Mouse (Mus musculus) frontal cortex, postnatal 14 days (tissue): Measurements from ENCODE around the gene Hbq1b.

ENCODE experiments used
- DNase-seq, 2 experiments: peaks; one replicate each; pipeline ENCODE4 v3.0.0; 2022; ENCODE audit warnings: low spot score in 2 of 2

The Hbq1b gene

DNA sequence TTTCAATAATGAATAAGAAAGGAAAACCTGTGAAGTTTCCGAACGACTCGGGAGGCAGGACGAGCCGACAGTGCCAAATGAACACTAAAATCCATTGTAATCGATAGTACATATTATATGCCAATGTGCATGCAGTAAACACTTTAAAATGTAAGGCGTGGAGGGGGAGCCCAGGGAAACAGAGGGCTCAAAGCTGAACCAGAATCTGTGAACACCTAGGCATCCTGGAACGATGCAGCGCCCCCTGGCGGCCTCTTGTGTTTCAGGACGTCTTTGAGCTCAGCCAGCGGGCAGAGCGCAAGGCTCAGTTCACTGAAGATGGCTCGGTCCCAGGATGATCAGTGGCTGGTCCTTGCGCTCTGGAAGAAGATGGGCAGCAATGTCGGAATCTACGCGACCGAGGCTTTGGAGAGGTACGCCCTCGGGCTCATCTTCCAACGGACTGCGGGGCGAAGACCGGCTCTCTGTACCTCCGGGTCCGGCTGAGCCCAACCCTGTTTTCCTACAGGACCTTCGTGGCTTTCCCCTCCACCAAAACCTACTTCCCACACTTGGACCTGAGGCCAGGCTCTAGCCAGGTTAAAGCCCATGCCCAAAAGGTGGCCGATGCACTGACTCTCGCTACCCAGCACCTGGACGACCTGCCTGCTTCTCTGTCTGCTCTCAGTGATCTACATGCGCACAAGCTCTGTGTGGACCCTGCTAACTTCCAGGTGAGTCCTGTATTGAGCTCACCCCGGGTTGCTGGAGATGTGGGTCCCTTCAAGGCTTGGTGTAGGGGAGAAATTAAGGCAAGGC lies at the start of gene Hbq1b:
Hbq1b (plus strand) TSS at position 271 of the 798 bp plus-strand sequence.
- DNase-seq: peak; percentile 58 to 75

DNA sequence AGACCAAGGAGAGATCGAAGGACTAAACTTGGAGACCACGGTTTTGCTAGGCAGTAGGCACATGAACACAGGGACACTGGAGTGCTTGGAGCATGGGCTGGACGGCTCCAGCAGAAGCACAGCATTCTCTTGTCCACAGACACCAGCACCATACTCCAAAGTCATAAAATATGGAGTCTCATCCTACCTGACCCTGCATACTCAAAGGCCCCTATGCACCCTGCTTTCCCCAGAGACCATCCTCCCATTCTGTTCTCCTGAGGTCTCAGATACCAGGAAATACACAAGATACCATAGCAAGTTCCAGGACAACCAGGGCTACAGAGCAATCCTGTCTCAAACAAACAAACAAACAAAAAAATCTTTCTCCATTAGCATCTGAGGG lies 49.4 kb upstream of the Hbq1b start:
- DNase-seq: no peak

DNA sequence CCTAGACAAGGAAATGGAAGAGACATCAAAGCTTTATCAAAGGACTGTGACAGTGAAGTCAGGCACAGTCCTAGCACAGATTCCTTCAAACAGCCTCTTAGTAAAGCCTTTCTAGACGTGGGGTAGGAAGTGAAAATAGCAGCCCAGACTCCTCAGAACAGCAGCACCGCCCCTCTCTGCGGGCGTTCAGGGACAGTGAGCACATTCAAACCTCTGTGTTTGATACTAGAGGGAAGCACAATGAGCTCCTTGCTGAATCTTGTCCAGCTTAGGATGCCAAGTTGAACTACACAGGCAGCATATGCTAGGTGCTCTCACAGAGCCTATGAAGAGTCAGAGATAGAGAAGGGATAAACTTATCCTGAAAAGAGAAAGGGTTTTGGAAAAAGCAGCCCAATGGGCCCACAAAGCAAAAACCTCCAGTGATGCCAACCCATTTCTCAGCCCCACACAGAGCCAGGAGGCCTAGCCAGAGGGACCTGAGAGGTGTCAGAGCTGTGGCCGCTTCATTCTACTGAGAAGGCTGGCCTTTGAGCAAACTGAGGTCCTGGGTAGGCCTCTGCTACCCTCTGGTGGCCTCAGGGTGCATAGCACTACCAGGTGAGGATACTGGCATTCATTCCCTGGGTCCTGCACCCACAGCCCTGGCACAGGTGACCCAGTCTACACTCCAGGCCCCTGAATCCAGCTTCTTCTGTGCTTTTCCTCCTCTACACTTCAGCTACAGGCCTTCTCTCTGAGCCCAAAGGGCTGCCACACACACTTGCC lies 48.5 kb upstream of the Hbq1b start:
- peak in 1 of 2 experiments; percentile 70 for DNase-seq

DNA sequence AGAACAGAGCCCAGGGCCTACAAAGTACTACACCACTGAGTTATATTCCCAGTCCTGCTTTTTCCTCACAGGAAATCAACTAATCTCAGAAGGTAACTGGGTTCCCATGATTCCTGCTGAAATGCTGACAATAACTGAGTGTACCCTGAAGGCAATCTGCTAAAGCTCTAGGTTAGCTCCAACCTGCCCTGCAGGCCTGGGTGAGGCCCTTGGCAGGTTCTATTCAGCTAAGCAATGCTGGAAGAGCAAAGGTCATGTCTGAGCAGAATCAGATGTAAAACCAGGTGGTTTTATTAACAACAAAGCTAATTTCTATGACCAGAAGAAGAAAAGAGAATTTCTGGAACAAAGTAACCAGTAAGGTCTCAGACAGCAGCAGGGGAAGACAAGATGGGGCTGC lies 45.4 kb upstream of the Hbq1b start:
- no peak for DNase-seq

DNA sequence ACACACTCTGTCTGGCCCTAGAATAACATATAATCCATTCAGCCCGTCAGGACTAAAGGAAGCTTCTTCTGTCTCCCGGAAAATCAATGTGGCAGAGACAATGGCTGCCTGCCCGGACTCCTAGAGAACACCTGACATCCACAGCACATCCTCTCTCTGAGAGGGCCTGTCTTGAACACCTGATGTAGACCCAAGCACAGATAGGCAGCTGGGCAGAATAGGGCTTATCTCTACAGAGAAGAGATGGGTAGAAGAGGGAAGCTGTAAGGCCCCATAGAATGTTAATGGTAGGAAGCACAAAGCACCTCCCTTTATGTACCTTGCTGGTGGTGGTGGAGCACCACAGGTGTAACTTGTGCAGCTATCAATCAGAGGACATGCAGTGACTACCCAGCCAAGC lies 44.6 kb upstream of the Hbq1b start:
- no peak for DNase-seq

DNA sequence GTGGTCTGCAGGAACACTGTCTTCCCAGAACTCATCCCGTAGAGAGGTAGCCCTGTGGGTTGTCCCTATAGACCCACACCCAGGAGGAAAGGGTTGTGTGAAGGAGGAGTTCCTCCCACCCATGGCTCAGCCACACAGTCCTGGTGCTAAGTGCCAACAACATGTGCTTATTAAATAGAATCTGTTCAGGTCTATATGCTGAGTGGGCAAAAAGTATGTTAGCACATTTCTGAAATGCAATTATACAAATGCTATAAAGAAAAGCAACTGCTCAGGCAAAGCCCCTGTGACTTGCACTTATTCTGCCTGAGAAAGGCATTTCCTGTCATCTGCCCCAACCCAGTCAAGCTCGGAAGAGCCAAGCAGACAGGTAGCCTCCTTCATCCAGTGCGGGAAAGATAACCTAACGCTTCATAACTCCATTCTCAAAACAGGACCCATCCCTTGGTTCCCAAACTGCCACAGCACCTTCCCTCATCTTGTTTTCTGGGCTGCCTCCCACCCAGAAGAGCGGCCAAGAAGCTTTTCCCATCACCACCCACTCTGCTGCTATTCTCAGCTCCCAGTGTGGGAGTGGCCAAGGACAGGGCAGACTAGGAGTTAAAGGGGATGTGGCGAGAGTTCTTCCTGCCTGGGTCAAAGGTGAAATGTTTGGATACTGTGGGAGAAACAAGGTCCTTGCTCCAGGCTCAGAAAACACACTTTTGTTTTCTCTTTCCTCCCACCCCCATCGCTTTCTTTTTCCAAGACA lies 43.4 kb upstream of the Hbq1b start:
- DNase-seq: no peak

DNA sequence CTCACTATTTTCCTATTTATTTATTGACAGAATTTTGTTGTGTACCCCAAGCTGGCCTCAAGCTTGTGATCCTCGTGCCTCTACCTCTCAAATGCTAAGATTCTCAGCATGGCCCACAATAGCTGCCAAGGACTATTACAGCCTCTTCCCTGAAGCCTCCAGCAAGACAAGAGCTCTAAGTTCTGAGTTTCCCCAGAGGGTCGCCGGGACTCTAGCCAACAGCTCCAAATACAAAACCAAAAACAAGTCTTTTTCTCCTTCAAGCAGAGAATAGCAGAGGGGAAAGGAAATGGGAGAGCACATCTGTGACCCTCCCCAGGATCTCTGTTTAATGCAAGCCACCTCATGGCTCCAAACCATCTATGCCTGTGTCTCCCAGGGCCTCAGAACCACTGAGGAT lies 42.7 kb upstream of the Hbq1b start:
- no peak for DNase-seq

DNA sequence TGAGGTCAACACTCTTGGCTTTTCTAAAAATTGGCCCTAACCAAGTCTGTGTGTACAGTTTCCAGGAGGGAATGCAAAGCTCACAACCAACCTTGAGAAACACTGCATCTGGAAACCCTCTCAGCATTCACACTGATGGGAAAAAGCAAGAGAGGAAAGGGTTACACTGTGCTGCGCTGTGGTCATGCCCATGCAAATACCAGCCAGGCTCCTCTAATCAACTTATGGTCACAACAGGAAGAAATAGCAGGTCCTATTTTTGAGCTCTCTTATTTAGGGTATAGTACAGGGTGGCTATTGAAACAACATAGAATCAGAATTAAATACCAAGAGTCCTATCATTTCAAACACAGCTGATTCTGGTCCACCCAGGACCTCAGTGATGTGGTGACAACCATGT lies 42.1 kb upstream of the Hbq1b start:
- DNase-seq: no peak

DNA sequence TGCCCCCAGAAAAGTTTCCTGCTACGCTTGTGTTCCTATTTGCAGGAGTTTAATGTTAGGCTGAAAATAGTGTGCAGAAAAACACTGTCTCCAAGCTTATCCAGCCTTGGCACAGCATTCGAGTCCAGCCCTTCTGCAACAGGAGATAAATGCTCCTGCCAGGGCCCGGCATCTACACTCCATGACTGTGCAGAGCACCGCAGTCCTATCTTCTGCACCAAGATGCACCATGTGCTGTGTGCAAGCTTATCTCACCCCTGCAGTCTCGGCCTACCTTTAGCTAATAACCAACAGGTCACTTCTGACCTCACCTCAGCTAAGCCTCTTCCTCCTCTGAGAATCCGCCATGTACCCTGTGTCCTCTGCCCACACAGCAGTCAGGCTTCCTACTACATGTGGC lies 41.2 kb upstream of the Hbq1b start:
- no peak for DNase-seq

DNA sequence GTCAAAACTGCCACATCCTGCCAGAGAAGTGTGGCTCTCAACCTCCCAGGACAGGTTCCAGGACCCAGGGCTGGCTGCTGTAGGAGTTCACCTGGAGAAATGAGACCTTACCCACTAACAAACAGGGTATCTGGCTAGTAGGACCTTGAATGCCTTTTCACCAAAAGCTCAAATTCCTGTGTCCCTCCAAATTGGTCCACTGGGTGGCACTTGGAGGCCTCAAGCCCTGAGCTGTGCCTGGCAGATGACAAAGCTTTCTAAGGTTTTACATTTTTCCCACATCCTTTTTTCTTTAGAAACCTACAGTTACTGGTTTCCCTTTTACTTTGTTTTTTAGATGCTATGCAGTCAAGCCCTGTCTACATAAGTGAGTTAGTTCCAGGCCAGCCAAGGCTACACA lies 39.7 kb upstream of the Hbq1b start:
- no peak for DNase-seq

DNA sequence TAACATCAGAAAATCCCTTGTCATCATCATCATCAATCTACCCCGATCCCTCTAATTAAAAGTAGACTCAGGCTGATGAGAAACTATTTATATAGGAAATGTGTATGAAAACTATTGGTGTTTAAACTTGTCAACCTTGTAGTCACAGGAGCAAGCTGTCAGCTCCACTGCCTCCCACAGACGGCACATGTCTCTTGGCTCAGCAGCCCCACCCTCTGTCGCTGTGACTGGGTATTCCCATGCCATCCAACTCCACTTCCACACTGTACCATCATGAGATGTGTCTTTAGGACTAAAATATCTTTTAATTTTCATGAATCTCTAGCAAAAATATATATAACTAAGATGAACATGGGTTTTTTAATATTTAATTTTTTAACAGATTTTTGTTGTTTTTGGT lies 38.4 kb upstream of the Hbq1b start:
- no peak for DNase-seq

DNA sequence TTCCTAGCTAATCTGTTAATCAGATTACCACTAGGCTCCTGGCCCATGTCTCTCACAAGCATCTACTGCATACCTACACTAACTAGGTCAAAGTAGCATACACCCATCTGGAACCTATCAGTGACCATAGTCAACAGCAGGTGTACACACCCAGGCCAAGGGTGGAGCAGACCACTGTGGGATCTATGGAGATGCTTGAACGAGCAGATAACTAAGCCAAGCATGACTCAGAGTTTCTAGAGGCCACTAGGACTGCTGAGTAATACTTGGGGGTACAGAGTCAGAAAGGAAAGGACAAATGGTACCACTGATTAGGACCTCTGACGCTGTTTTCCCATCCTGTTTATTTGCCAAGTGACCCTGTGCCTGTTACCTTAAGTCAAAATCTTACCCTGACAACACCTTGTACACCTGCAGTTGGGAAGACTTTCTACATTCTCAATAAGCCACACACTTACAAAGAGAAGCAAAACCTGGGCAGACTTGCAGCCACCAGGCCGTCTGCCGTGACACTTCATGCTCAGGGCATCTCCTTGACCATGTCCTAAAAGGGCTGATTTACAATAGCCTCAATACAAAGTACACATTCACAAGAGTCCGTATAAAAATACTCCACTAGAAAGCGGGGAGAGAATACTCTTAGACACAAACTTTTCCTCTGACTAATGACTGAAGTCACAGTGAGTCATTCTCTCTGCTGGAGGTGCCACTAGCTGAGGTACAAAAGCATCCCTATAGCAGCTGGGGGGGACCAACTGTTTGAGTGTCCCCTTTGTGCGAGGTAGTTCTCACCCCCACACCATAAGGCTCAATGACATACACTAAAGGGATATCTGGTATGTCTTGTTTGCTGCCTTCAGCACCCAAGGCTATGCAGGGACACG lies 35.6 kb upstream of the Hbq1b start:
- no peak for DNase-seq

DNA sequence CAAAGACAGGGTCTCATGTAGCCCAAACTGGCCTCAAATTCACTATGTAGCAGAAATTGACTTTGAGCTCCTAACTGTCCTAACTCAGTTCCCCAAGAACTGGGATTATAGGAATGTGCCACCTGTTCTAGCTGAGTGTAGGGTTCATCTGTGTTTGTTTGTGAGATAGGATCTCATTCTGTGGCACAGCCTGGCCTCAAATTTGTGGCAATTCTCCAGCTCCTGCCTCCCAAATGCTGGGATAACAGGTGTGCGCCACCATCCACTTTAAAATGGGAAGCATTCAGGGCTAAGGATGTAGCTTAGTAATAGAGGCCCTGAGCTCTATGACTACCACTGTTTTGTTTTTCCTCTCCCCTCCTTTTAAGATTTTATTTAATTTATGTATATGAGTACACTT lies 33.6 kb upstream of the Hbq1b start:
- DNase-seq: no peak

DNA sequence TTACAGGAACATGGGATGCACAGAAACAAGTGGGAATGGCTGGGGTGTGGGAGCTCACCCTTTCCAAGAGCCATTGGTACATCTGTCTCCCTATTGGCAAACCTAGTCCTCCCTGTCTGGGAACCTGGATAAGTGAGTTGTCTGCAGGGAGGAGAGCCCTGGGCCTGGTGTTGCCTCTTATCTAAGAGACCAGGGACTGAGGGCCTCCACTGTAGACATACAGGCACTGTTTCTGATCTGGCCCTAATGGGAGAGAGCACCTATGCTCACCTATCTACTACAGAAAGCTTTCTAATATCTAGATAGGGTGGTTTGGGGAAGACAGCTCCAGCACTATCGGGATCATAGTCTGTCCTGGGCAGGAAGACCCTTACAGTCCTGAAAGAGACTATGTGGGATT lies 30.6 kb upstream of the Hbq1b start:
- DNase-seq: no peak

DNA sequence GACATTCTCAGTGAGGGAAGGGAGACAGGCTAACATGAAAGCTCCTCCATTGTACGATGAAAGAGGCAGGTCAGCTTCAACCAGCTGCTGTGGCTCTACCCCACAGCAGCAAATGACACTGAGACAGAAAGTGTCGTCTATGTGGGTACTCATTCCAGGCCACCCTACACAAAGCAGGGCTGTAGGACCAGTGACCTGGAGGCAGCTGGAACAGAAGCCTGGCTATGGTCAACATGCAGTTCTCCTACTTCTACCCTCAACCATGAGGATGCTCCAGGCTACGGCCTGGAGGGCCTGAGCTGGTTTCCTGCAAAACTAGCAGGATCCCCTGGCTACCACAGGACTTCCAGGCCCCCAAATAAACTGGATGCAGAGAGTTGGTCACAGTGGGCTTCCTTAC lies 30.2 kb upstream of the Hbq1b start:
- no peak for DNase-seq

DNA sequence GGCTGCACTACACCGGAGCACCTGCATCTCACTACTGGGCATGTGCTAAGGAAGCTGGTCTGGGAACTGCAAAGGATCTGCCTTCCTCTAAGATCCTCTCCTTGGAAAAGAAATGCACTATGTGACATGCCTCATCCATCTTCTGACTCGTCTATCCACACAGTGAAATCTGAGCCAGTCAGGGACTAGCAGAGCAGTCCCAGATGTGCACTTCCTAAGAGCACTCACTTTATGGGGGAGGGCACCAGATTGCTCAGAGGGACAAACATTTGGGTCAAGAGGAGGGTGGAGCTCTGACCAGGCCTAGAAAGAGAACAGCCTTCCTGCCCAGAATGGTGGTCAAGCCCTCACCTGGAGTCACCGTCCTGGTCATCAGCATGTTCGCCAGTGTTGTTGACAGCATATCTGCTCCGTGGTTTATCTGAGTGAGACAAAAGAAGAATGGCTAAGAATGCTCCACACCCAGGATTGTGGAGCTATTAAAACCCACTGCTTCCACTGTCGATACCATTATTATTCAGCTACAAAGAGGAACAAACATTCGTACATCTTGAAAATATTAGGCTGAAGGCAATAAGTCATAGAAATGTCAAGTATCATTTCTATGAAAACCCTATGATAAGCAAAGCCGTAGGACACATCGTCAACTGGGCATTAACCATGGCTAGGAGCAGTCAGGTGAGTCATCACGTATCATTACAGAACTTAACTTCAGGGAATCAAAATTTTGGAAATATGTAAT lies 23.9 kb upstream of the Hbq1b start:
- no peak for DNase-seq

DNA sequence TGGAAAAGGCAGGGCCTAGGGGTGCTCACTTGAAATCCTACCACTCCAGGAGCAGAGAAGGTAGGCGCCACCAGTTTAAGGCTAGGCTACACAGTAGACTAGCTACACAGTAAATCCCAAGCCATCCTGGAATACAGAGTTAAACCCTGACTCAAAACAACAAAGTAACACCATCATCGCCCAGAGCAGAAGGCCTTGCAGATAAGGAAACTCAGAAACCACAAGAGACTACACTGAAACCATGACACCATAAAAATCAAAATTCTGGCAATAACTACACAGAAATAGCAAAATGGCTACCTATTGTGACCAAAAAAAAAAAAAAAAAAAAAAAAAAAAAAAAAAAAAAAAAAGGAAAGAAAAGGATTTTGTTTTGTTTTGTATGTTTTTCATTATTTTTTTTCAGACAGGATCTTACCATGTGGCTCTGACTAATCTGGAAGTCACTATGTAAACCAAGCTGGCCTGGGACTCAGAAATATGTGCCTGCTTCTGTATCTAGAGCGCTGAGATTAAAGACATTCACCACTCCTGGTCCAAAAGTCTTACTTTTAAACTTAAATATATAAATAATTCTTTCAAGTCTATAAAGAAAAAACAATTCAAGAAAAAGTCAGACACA lies 21.5 kb upstream of the Hbq1b start:
- DNase-seq: no peak

DNA sequence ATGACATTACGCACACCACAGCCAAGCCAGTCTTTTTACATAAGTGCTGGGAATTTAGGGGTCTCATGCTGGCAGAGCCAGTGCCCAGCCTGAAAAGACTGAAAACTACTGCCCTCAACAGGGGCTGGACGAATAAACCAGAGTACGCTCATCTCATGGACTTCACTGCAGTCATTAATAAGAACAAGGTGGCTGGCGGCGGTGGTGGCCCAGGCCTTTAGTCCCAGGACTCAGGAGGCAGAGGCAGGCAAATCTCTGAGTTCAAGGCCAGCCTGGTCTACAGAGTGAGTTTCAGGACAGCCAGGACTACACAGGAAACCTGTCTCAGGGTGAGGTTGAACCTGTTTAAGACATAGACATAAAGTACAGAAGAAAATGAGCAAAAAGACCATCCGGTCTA lies 20.6 kb upstream of the Hbq1b start:
- DNase-seq: no peak

DNA sequence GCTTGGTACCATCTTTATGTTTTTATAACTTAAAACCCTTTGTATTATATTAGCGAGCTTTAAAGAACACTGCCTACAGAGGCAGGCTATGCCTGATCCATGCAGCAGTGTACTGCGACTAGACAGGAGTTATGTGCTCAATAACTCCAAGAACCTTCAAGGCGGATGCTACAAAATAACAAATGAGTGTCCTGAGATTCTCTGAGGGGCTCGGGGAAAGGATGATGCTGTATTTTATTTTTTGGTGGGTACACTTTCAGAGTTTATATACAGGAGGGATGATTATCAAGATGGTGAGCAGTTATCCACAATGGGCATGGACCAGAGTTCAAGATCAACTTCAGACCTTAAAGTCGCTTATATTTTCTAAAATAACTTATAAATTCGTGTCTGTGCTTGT lies 20.0 kb upstream of the Hbq1b start:
- no peak for DNase-seq

DNA sequence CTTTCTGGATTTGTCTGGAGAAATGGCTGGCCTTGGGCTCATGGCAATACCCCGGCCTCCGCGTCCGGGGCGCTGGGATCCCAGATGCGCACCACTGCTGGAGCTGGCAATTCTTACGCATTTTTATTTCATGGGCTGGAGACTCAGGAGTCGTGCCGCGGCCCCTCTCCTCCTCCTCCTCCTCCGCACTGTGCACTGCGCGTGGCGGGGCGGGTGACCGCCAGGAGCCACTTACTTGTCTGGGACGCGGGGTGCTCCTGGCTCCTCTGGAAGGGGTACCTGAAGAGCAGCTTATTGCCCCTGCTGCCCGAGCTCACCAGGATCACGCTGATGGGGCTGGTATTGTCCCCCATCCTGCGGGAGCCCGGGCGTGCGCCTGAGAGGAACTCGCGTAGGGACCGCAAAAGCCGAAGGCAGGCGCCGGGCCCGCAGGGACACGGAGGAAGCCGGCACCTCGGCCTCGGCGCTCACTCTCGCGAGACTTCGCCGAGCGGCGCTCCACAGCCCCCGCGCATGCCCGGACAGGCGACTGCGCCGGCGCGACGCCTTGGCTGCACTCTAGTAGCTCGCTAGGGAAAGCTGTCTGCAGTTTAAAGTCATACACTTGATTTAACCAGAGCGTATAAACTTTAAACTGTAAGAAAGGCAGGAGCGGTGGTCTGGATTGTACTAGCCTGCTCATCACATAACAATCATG lies 19.4 kb upstream of the Hbq1b start, which contains the start of gene Nprl3:
Nprl3 (minus strand) TSS at position 520 of the 697 bp plus-strand sequence.
- DNase-seq: peak; percentile 91 to 95
